Mouse (Mus musculus): ENCODE results near the gene AC153137.1. TPM values are rescaled to one million over a fixed set of nuclear protein-coding genes. Genes with fewer than 3 reads are reported as not detected.
A peak's percentile ranks its signal among the peaks of the same experiment; 100 is the strongest.

AC153137.1 gene
- polyA plus RNA-seq, 1 experiment from 2014 or later, result not detected

- Histone ChIP-seq H3K9ac (peak overlapping the region; percentile 99), H3K4me1 (peaks cover 24% of the 10 kb centered on the region), H3K4me2 (peak overlapping the region; percentile 75), H3K9me3 (no peaks in the 10 kb centered on the region), H3K27me3 (replicated peaks) (no peaks in the 10 kb centered on the region), H3K27ac (replicated peaks) (peak overlapping the region; percentile 98), H3K4me3 (peak overlapping the region; percentile 85), H3K36me3 (peaks cover 23% of the 10 kb centered on the region)
- no peak for ATAC-seq (ENCODE audit: extremely low read depth, insufficient number of reproducible peaks, low FRiP score, low TSS enrichment)
- under 1% methylated on average over 16 of the region's 16 CpGs for WGBS
Measured at GRCm38 (mm10) chr1:30948361-30948949, 29.3 kb downstream of the AC153137.1 start.

DNA sequence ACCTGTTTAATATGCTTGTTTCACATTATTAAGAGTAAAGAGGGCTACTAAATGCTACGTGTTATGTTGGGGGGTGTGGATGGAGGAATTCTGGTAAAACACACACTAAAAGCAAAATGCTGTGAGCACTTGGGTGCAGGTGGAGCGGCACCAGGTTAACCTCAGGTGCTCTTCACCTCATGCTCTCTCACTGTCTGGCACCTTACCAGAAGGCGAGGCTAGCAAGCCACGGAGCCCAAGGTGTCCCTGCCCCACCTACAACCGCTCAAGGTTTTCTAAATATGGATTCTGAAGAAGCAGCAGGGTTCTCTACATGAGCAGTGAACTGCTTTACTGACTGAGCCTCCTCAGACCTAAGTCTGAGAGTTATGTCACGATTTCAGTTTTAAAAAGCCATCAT, 32.6 kb downstream of the AC153137.1 start:
- peaks cover 37% of the 10 kb centered on the region for H3K36me3 ChIP-seq
- H3K27me3 ChIP-seq (replicated peaks), result no peaks in the 10 kb centered on the region
- no peak overlapping the region for H3K4me2 ChIP-seq
- H3K27ac ChIP-seq (replicated peaks), result no peak overlapping the region
- no peak overlapping the region for H3K4me3 ChIP-seq
- ATAC-seq (ENCODE audit: extremely low read depth, insufficient number of reproducible peaks, low FRiP score, low TSS enrichment), result no peak
- H3K9me3 ChIP-seq, result no peaks in the 10 kb centered on the region
- H3K9ac ChIP-seq, result no peak overlapping the region
- 89% methylated on average over 6 of the region's 6 CpGs for WGBS
- peaks cover 16% of the 10 kb centered on the region for H3K4me1 ChIP-seq

DNA sequence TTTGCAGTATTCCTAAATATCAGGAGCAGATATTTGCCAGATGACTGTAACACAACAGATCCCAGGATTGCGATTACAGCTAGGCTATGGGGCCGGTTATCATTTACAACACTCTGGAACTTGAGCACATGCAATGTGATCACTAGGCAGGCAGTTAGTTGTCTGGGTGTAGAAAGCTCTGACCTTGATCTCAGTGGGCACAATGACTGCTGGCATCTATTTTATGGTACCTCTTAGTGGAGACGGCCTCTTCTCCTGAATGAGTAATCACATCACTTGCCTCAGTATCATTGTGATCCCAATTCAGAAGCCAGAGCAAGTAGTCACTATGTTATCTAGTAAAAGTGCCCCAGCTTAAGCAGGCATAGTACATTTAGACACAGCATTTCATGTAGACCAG, 37.2 kb downstream of the AC153137.1 start:
- Histone ChIP-seq H3K4me1 (peaks cover 5% of the 10 kb centered on the region), H3K36me3 (peaks cover 34% of the 10 kb centered on the region), H3K4me3 (no peak overlapping the region), H3K9me3 (no peaks in the 10 kb centered on the region), H3K4me2 (no peak overlapping the region), H3K27ac (replicated peaks) (no peak overlapping the region), H3K9ac (no peak overlapping the region), H3K27me3 (replicated peaks) (no peaks in the 10 kb centered on the region)
- ATAC-seq (ENCODE audit: extremely low read depth, insufficient number of reproducible peaks, low FRiP score, low TSS enrichment), result no peak
- 59% methylated on average over 3 of the region's 3 CpGs for WGBS

GRCm38 (mm10) chr1:30938392-30938791, 39.4 kb downstream of the AC153137.1 start:
- H3K9me3 ChIP-seq, result no peaks in the 10 kb centered on the region
- WGBS, result 71% methylated on average over 7 of the region's 7 CpGs
- no peaks in the 10 kb centered on the region for H3K27me3 ChIP-seq (replicated peaks)
- peaks cover 5% of the 10 kb centered on the region for H3K4me1 ChIP-seq
- peaks cover 13% of the 10 kb centered on the region for H3K36me3 ChIP-seq
- H3K27ac ChIP-seq (replicated peaks), result no peak overlapping the region
- H3K4me3 ChIP-seq, result no peak overlapping the region
- no peak for ATAC-seq (ENCODE audit: extremely low read depth, insufficient number of reproducible peaks, low FRiP score, low TSS enrichment)
- H3K9ac ChIP-seq, result no peak overlapping the region
- H3K4me2 ChIP-seq, result no peak overlapping the region

GRCm38 (mm10) chr1:30937396-30937965, 40.3 kb downstream of the AC153137.1 start:
- Histone ChIP-seq H3K4me1 (peaks cover 5% of the 10 kb centered on the region), H3K4me2 (no peak overlapping the region), H3K9me3 (no peaks in the 10 kb centered on the region), H3K27me3 (replicated peaks) (no peaks in the 10 kb centered on the region), H3K4me3 (no peak overlapping the region), H3K36me3 (peaks cover 10% of the 10 kb centered on the region), H3K9ac (no peak overlapping the region), H3K27ac (replicated peaks) (no peak overlapping the region)
- 37% methylated on average over 8 of the region's 8 CpGs for WGBS
- ATAC-seq (ENCODE audit: extremely low read depth, insufficient number of reproducible peaks, low FRiP score, low TSS enrichment), result no peak

GRCm38 (mm10) chr1:30936488-30936887, 41.3 kb downstream of the AC153137.1 start:
- Histone ChIP-seq H3K4me3 (no peak overlapping the region), H3K9ac (no peak overlapping the region), H3K4me2 (no peak overlapping the region), H3K9me3 (no peaks in the 10 kb centered on the region), H3K4me1 (peaks cover 5% of the 10 kb centered on the region), H3K27ac (replicated peaks) (no peak overlapping the region), H3K36me3 (peaks cover 10% of the 10 kb centered on the region), H3K27me3 (replicated peaks) (no peaks in the 10 kb centered on the region)
- ATAC-seq (ENCODE audit: extremely low read depth, insufficient number of reproducible peaks, low FRiP score, low TSS enrichment), result no peak
- WGBS, result 61% methylated on average over 2 of the region's 2 CpGs

DNA sequence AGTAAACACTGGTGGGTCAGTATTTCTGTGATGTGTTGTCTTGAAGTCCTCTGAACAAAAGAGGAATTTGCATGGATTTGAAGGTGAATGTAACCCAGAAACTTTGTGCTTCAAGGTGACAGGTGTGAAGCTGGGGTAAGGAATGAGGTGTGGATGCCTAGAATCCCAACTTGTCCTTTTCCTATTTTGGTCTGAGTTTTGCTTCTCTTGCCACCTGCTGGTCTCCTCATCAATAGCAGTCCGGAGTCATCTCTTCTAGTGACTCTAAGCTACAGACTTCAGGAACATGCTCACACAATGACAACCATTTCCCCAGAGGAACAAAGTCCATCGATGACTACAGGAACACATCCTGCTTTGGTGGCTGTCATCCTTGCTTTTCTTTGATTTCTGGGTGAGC, 46.9 kb downstream of the AC153137.1 start:
- H3K9ac ChIP-seq, result no peak overlapping the region
- no peak overlapping the region for H3K27ac ChIP-seq (replicated peaks)
- H3K9me3 ChIP-seq, result no peaks in the 10 kb centered on the region
- no peak overlapping the region for H3K4me3 ChIP-seq
- H3K4me1 ChIP-seq, result no peaks in the 10 kb centered on the region
- ATAC-seq (ENCODE audit: extremely low read depth, insufficient number of reproducible peaks, low FRiP score, low TSS enrichment), result no peak
- H3K27me3 ChIP-seq (replicated peaks), result no peaks in the 10 kb centered on the region
- H3K36me3 ChIP-seq, result no peaks in the 10 kb centered on the region
- no peak overlapping the region for H3K4me2 ChIP-seq
- WGBS, result 57% methylated on average over 2 of the region's 2 CpGs

DNA sequence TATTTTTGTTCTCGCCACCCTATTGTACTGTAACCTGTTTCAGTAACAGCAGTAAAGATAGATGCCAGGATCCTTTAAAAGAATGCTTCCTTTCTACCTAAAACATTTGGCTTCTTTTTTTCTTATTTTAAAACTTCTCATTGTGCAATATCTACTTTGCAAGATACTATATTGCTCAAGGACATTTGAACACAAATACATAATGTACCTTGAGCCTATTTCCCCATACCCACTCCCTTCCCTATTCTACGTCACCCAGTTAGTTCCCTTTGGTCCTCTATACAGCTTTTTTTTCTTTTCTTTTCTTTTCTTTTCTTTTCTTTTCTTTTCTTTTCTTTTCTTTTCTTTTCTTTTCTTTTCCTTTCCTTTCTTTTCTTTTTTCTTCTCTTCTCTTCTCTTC, 47.6 kb downstream of the AC153137.1 start:
- Histone ChIP-seq H3K36me3 (no peaks in the 10 kb centered on the region), H3K4me3 (no peak overlapping the region), H3K27ac (replicated peaks) (no peak overlapping the region), H3K9me3 (no peaks in the 10 kb centered on the region), H3K27me3 (replicated peaks) (no peaks in the 10 kb centered on the region), H3K4me1 (no peaks in the 10 kb centered on the region), H3K9ac (no peak overlapping the region), H3K4me2 (no peak overlapping the region)
- ATAC-seq (ENCODE audit: extremely low read depth, insufficient number of reproducible peaks, low FRiP score, low TSS enrichment), result no peak
- WGBS, result 76% methylated on average over 2 of the region's 2 CpGs

Other genes starting within 250 kb of the AC153137.1 start
- gene Phf3, start 104.0 kb downstream of the AC153137.1 start, polyA plus RNA-seq (2015; fragmentation: Nextera tagmentation; extraction: Ambion mirVana), result 22.8 and 26.1 TPM in 2 replicates
- not detected in 2 replicates for gene Lgsn, start 198.4 kb upstream of the AC153137.1 start, polyA plus RNA-seq (2015; fragmentation: Nextera tagmentation; extraction: Ambion mirVana)
- gene 4931428L18Rik, start 244.7 kb upstream of the AC153137.1 start, polyA plus RNA-seq (2015; fragmentation: Nextera tagmentation; extraction: Ambion mirVana), result not detected in 2 replicates
- not detected in 2 replicates for gene Pih1d3, start 244.9 kb upstream of the AC153137.1 start, polyA plus RNA-seq (2015; fragmentation: Nextera tagmentation; extraction: Ambion mirVana)